14 mouse cellular contexts compared by ENCODE assay signal in the genomic region with DNA sequence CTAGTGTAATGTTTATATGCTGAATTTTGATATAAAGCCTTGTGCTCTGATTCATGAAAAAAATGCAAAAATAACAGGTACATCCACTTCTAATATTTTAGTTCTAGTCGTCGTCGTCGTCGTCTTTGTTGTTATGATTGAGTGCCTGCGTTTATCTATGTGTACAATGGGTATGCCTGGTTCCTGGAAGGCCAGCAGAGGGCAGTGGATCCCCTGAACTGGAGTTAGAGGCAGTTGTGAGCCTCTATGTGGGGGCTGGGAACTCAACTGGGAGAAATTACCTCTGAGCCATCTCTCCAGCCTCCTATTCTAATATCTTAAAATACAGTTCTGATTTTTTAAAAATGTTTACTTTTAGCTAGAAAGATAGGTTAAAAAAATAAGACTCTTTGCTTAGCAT. TPM values are rescaled to one million over a fixed set of nuclear protein-coding genes. Genes with fewer than 3 reads are reported as not detected.
DNase-seq lines count a peak whose midpoint lies in the region; ATAC-seq and TF ChIP-seq lines count a peak whose summit lies in the region.
"Had no signal": no experiment of that assay in that cellular context is flagged by ENCODE, and none has a peak within 500 bp of the region (broad histone marks: within the 10 kb centered on the region; RNA-seq: fewer than 3 reads in every experiment).

No protein-coding gene starts in this region.

- peak; percentile 39 for TF ChIP-seq CTCF in heart, adult 2 months (IDR thresholded peaks at IDR 0.05)
- peak; percentile 44 for TF ChIP-seq CTCF in lung, postnatal 0 days (IDR thresholded peaks at IDR 0.05)

- no peak for ATAC-seq in heart, embryonic 12.5 days (ENCODE audit: insufficient number of reproducible peaks, low FRiP score)
- no peak for ATAC-seq in lung, postnatal 0 days

- H3K27me3 ChIP-seq in heart, adult 2 months (ENCODE audit: control insufficient read depth, insufficient read depth, low read length), result no peaks in the 10 kb centered on the region
- no peaks in the 10 kb centered on the region for H3K27me3 ChIP-seq in heart, embryonic 12.5 days (replicated peaks)
- no peaks in the 10 kb centered on the region for H3K27me3 ChIP-seq in lung, postnatal 0 days (replicated peaks; ENCODE audit: insufficient read depth, low read length)
- H3K27me3 ChIP-seq: embryonic facial prominence, embryonic 12.5 days; limb, embryonic 12.5 days; neural tube, embryonic 12.5 days had no signal

- no peak for DNase-seq in heart, adult 2 months
- no peak for DNase-seq in lung, postnatal 0 days (ENCODE audit: low spot score)
- DNase-seq in lung, postnatal 25 days (ENCODE audit: low spot score), result no peak
- peak; percentile 64 for DNase-seq in ZHBTc4 (ENCODE audit: low read depth, low spot score)
- DNase-seq in thymus, postnatal 14 days, result peak; percentile 64
- no peak for DNase-seq in T-cell, adult 2 months (ENCODE audit: low spot score)
- DNase-seq in embryo, embryonic 10.5 days (ENCODE audit: low spot score), result no peak

- no peak for TF ChIP-seq EP300 in heart, adult 2 months (IDR thresholded peaks at IDR 0.05; ENCODE audit: insufficient read depth, low read depth, low read length)
- no peak for TF ChIP-seq EP300 in lung, postnatal 0 days (IDR thresholded peaks at IDR 0.05)

- intact Hi-C loops in heart, adult 2 months (cut with DNase I), result loop anchor here (1.0 kb wide), 1 partner anchor 86 kb away; no protein-coding TSS in a partner anchor

- WGBS in heart, adult 2 months, result 49% methylated on average over 6 of the region's 6 CpGs
- 45% methylated on average over 6 of the region's 6 CpGs for WGBS in heart, embryonic 12.5 days
- 50% methylated on average over 6 of the region's 6 CpGs for WGBS in lung, postnatal 0 days

- H3K4me2 ChIP-seq in heart, embryonic 12.5 days, result no peak overlapping the region
- H3K4me2 ChIP-seq in lung, postnatal 0 days (replicated peaks; ENCODE audit: low read depth, low read length), result no peak overlapping the region
- H3K4me2 ChIP-seq: embryonic facial prominence, embryonic 12.5 days; hindbrain, embryonic 14.5 days; limb, embryonic 12.5 days; neural tube, embryonic 12.5 days had no signal

- no peaks in the 10 kb centered on the region for H3K9me3 ChIP-seq in heart, embryonic 12.5 days (replicated peaks)
- no peaks in the 10 kb centered on the region for H3K9me3 ChIP-seq in lung, postnatal 0 days (ENCODE audit: low read length)
- H3K9me3 ChIP-seq: embryonic facial prominence, embryonic 12.5 days; limb, embryonic 12.5 days; neural tube, embryonic 12.5 days had no signal

- no peaks in the 10 kb centered on the region for H3K79me2 ChIP-seq in heart, adult 2 months (replicated peaks; ENCODE audit: control insufficient read depth, insufficient read depth, low read length)

- no peak overlapping the region for H3K9ac ChIP-seq in heart, adult 2 months (ENCODE audit: low read depth, low read length)
- H3K9ac ChIP-seq in heart, embryonic 12.5 days, result no peak overlapping the region
- H3K9ac ChIP-seq in lung, postnatal 0 days (replicated peaks; ENCODE audit: low read depth), result no peak overlapping the region
- H3K9ac ChIP-seq: embryonic facial prominence, embryonic 12.5 days; hindbrain, embryonic 14.5 days; limb, embryonic 12.5 days; neural tube, embryonic 12.5 days had no signal

- H3K4me1 ChIP-seq in heart, adult 2 months (ENCODE audit: control insufficient read depth, insufficient read depth, low read length), result no peaks in the 10 kb centered on the region
- H3K4me1 ChIP-seq in heart, embryonic 12.5 days (replicated peaks), result no peaks in the 10 kb centered on the region
- H3K4me1 ChIP-seq in lung, postnatal 0 days (ENCODE audit: insufficient read depth, low read depth, low read length), result no peaks in the 10 kb centered on the region
- H3K4me1 ChIP-seq: embryonic facial prominence, embryonic 12.5 days; limb, embryonic 12.5 days; neural tube, embryonic 12.5 days had no signal

- H3K4me3 ChIP-seq in heart, adult 2 months, result no peak overlapping the region
- H3K4me3 ChIP-seq in heart, embryonic 12.5 days, result no peak overlapping the region
- H3K4me3 ChIP-seq in lung, postnatal 0 days (ENCODE audit: low read depth, low read length), result no peak overlapping the region
- H3K4me3 ChIP-seq: embryonic facial prominence, embryonic 12.5 days; limb, embryonic 12.5 days; neural tube, embryonic 12.5 days had no signal

- no peak for TF ChIP-seq POLR2A in heart, adult 2 months (IDR thresholded peaks at IDR 0.05; ENCODE audit: insufficient read depth, low read depth, low read length)

- no peak overlapping the region for H3K27ac ChIP-seq in heart, adult 2 months
- no peak overlapping the region for H3K27ac ChIP-seq in heart, embryonic 12.5 days (ENCODE audit: poor library complexity, severe bottlenecking)
- no peak overlapping the region for H3K27ac ChIP-seq in lung, postnatal 0 days (ENCODE audit: low read length)
- H3K27ac ChIP-seq: embryonic facial prominence, embryonic 12.5 days; hindbrain, embryonic 14.5 days; limb, embryonic 12.5 days; neural tube, embryonic 12.5 days had no signal

- H3K36me3 ChIP-seq in heart, adult 2 months (ENCODE audit: control insufficient read depth, insufficient read depth, low read length), result no peaks in the 10 kb centered on the region
- no peaks in the 10 kb centered on the region for H3K36me3 ChIP-seq in heart, embryonic 12.5 days
- no peaks in the 10 kb centered on the region for H3K36me3 ChIP-seq in lung, postnatal 0 days (ENCODE audit: insufficient read depth, low read length)
- H3K36me3 ChIP-seq: embryonic facial prominence, embryonic 12.5 days; limb, embryonic 12.5 days; neural tube, embryonic 12.5 days had no signal

RNA-seq across cellular contexts. Expression of gene Colq, which starts 14.4 kb away (rescaled TPM):
- 10 to 100 TPM; 10.0 to 11.3 TPM for total RNA-seq in heart, adult 2 months (2021)
- 12.6 and 14.7 TPM in 2 replicates for polyA plus RNA-seq in heart, adult 2 months (2012; rRNA removed)
- polyA plus RNA-seq in heart, embryonic 12.5 days (2016; fragmentation: Nextera tagmentation; extraction: Ambion mirVana), result 7.6 and 7.7 TPM in 2 replicates
- polyA plus RNA-seq in lung, postnatal 0 days (2015; fragmentation: Nextera tagmentation; extraction: Ambion mirVana), result 1.1 and 1.4 TPM in 2 replicates

RNA-seq across cellular contexts. Expression of gene Gm49387, which starts 35.2 kb away (rescaled TPM):
- under 1 TPM; 0.66 to 0.86 TPM for total RNA-seq in heart, adult 2 months (2021)
- 2.4 TPM in 1 of 2 replicates, not detected in the other for polyA plus RNA-seq in heart, adult 2 months (2012; rRNA removed)
- 0.10 and 3.7 TPM in 2 replicates for polyA plus RNA-seq in heart, embryonic 12.5 days (2016; fragmentation: Nextera tagmentation; extraction: Ambion mirVana)
- 1.7 and 1.9 TPM in 2 replicates for polyA plus RNA-seq in lung, postnatal 0 days (2015; fragmentation: Nextera tagmentation; extraction: Ambion mirVana)
- total RNA-seq: adrenal gland, postnatal 4 days; layer of hippocampus, adult 18-20 months had no signal
- polyA plus RNA-seq: hindbrain, embryonic 14.5 days; limb, embryonic 12.5 days had no signal

RNA-seq across cellular contexts. Expression of gene Btd, which starts 35.3 kb away (rescaled TPM):
- total RNA-seq in heart, adult 2 months (2021), result 10 to 100 TPM; 10.7 to 10.8 TPM
- polyA plus RNA-seq in heart, adult 2 months (2012; rRNA removed), result 19.1 and 29.1 TPM in 2 replicates
- polyA plus RNA-seq in heart, embryonic 12.5 days (2016; fragmentation: Nextera tagmentation; extraction: Ambion mirVana), result 23.1 and 27.8 TPM in 2 replicates
- 27.8 and 28.2 TPM in 2 replicates for polyA plus RNA-seq in lung, postnatal 0 days (2015; fragmentation: Nextera tagmentation; extraction: Ambion mirVana)

RNA-seq across cellular contexts. Expression of gene Hacl1, which starts 35.6 kb away (rescaled TPM):
- total RNA-seq in heart, adult 2 months (2021), result 10 to 100 TPM in 1 of 2 experiments, 1 to 10 TPM in 1; 8.2 to 10.1 TPM
- 10.5 and 11.2 TPM in 2 replicates for polyA plus RNA-seq in heart, adult 2 months (2012; rRNA removed)
- 7.9 and 13.2 TPM in 2 replicates for polyA plus RNA-seq in heart, embryonic 12.5 days (2016; fragmentation: Nextera tagmentation; extraction: Ambion mirVana)
- 13.2 and 13.5 TPM in 2 replicates for polyA plus RNA-seq in lung, postnatal 0 days (2015; fragmentation: Nextera tagmentation; extraction: Ambion mirVana)

Comparison
In these comparisons a context has a peak if more than half of its experiments do, and no peak if none do; other contexts are left out.
1. DNase-seq: peak in ZHBTc4 (single experiment) and thymus, postnatal 14 days (single experiment); none in heart, adult 2 months (0 of 2), lung, postnatal 0 days (single experiment), lung, postnatal 25 days (single experiment), T-cell, adult 2 months (single experiment) and embryo, embryonic 10.5 days (single experiment).